Mouse (Mus musculus) natural killer cell, adult 2 months (primary cell): ENCODE results near the gene Lifr.

Experiments used
- DNase-seq, 2 experiments: peaks; one replicate each; pipeline ENCODE4 v3.0.0; 2022; ENCODE audit warnings: low spot score in 2 of 2

Lifr gene

GRCm38 (mm10) chr15:7080916-7081626, 9.3 kb upstream of the Lifr start:
- DNase-seq = no peak

GRCm38 (mm10) chr15:7081795-7082194, 8.6 kb upstream of the Lifr start:
- DNase-seq = no peak

GRCm38 (mm10) chr15:7082901-7083300, 7.5 kb upstream of the Lifr start:
- no peak for DNase-seq

GRCm38 (mm10) chr15:7084780-7085497, 5.5 kb upstream of the Lifr start:
- peak in 1 of 2 experiments; percentile 41 for DNase-seq

- no peak for DNase-seq
These were observed 1.7 kb upstream of the Lifr start for GRCm38 (mm10) chr15:7088691-7089090.

GRCm38 (mm10) chr15:7092321-7092720, 1.9 kb downstream of the Lifr start:
- peak in 1 of 2 experiments; percentile 10 for DNase-seq

- no peak for DNase-seq
These were observed 9.0 kb downstream of the Lifr start for GRCm38 (mm10) chr15:7099406-7099805.

GRCm38 (mm10) chr15:7100226-7100625, 9.8 kb downstream of the Lifr start:
- no peak for DNase-seq

- no peak for DNase-seq
These were observed 12.6 kb downstream of the Lifr start for GRCm38 (mm10) chr15:7103051-7103450.

- DNase-seq = no peak
These were observed 14.8 kb downstream of the Lifr start for GRCm38 (mm10) chr15:7105224-7105623.

- no peak for DNase-seq
These were observed 17.7 kb downstream of the Lifr start for GRCm38 (mm10) chr15:7108160-7108559.

GRCm38 (mm10) chr15:7112227-7112907, 22.0 kb downstream of the Lifr start:
- no peak for DNase-seq

- DNase-seq = peak in 1 of 2 experiments; percentile 49
These were observed 23.5 kb downstream of the Lifr start for GRCm38 (mm10) chr15:7113906-7114305.

GRCm38 (mm10) chr15:7115326-7116003, 25.1 kb downstream of the Lifr start:
- no peak for DNase-seq

GRCm38 (mm10) chr15:7116216-7116615, 25.8 kb downstream of the Lifr start:
- DNase-seq = no peak

- DNase-seq = no peak
These were observed 26.3 kb downstream of the Lifr start for GRCm38 (mm10) chr15:7116699-7117098.

- DNase-seq = no peak
These were observed 27.5 kb downstream of the Lifr start for GRCm38 (mm10) chr15:7117944-7118343.

GRCm38 (mm10) chr15:7118849-7119248, 28.4 kb downstream of the Lifr start:
- DNase-seq = no peak

- no peak for DNase-seq
These were observed 29.6 kb downstream of the Lifr start for GRCm38 (mm10) chr15:7119930-7120512.

- DNase-seq = no peak
These were observed 33.5 kb downstream of the Lifr start for GRCm38 (mm10) chr15:7123781-7124450.

- no peak for DNase-seq
These were observed 35.8 kb downstream of the Lifr start for GRCm38 (mm10) chr15:7126171-7126570.
